Mouse (Mus musculus) limb, embryonic 15.5 days (tissue): ENCODE data around the gene Evx2. TPM values are rescaled to one million over a fixed set of nuclear protein-coding genes. Genes with fewer than 3 reads are reported as not detected.
A peak's percentile ranks its signal among the peaks of the same experiment; 100 is the strongest.

ENCODE experiments used
- ATAC-seq: fragments of 200-750 bp; cut with Nextera tagmentation; 2 replicates; pipeline ENCODE4 v1.8.0; 2017; ENCODE audit warnings: low read depth, moderate TSS enrichment; ENCODE audit not compliant: insufficient number of reproducible peaks, low FRiP score, low TSS enrichment
- H3K27ac ChIP-seq: fragments of 300-500 bp; sonication (generic); 2 replicates; pipeline ENCODE4 v1.5.1; 2015; ENCODE audit warnings: moderate library complexity, mild to moderate bottlenecking, inconsistent platforms
- H3K27me3 ChIP-seq: fragments of 300-500 bp; sonication (generic); 2 replicates; pipeline ENCODE4 v1.6.1; 2015; ENCODE audit warnings: inconsistent platforms
- H3K36me3 ChIP-seq: fragments of 300-500 bp; sonication (generic); 2 replicates; pipeline ENCODE4 v1.6.1; 2015; ENCODE audit warnings: inconsistent platforms
- H3K4me1 ChIP-seq: fragments of 300-500 bp; sonication (generic); 2 replicates; pipeline ENCODE4 v1.6.1; 2015; ENCODE audit warnings: inconsistent platforms
- H3K4me2 ChIP-seq: fragments of 300-500 bp; sonication (generic); 2 replicates; pipeline ENCODE4 v1.6.1; 2015; ENCODE audit warnings: mild to moderate bottlenecking, inconsistent platforms
- H3K4me3 ChIP-seq: fragments of 300-500 bp; sonication (generic); 2 replicates; pipeline ENCODE4 v1.5.1; 2015; ENCODE audit warnings: mild to moderate bottlenecking, inconsistent platforms
- H3K9ac ChIP-seq: fragments of 300-500 bp; sonication (generic); 2 replicates; pipeline ENCODE4 v1.6.1; 2015; ENCODE audit warnings: inconsistent platforms
- H3K9me3 ChIP-seq: fragments of 300-500 bp; sonication (generic); 2 replicates; pipeline ENCODE4 v1.6.1; 2016; ENCODE audit warnings: inconsistent platforms
- WGBS: fragments of 180-500 bp; shearing (Covaris S2); methylation state at CpG from one replicate; pipeline ENCODE4 v1.1.7; 2015; 5-methylcytosine and 5-hydroxymethylcytosine counted together
- polyA plus RNA-seq: library from polyadenylated mRNA; unstranded; fragments of >200 nt; fragmentation: Nextera tagmentation; extraction: Ambion mirVana; gene quantifications from 2 replicates; pipeline ENCODE4 v1.2.1, GENCODE M21; 2015

Evx2 gene
- polyA plus RNA-seq, 1 experiment from 2014 or later: 1.4 TPM

GRCm38 (mm10) chr2:74701949-74702819 lies 42.8 kb upstream of the Evx2 start:
- no peak overlapping the region for H3K27ac ChIP-seq
- ATAC-seq: no peak

GRCm38 (mm10) chr2:74700546-74701112 lies 41.3 kb upstream of the Evx2 start:
- peaks cover 59% of the 10 kb centered on the region for H3K4me1 ChIP-seq
- H3K36me3 ChIP-seq: peaks cover 4% of the 10 kb centered on the region; the same call in 1 of the 2 replicates
- no peak overlapping the region for H3K4me2 ChIP-seq
- 34% methylated on average over 22 of the region's 22 CpGs for WGBS
- peaks cover 84% of the 10 kb centered on the region for H3K27me3 ChIP-seq
- H3K9me3 ChIP-seq: no peaks in the 10 kb centered on the region
- no peak for ATAC-seq
- H3K4me3 ChIP-seq: no peak overlapping the region
- no peak overlapping the region for H3K9ac ChIP-seq
- H3K27ac ChIP-seq: no peak overlapping the region

More at GRCm38 (mm10) chr2:74701949-74702819, 42.8 kb upstream of the Evx2 start:
- H3K27me3 ChIP-seq: peaks cover 83% of the 10 kb centered on the region
- H3K36me3 ChIP-seq: peaks cover 4% of the 10 kb centered on the region; the same call in 1 of the 2 replicates
- H3K4me2 ChIP-seq: no peak overlapping the region
- no peaks in the 10 kb centered on the region for H3K9me3 ChIP-seq
- no peak overlapping the region for H3K9ac ChIP-seq
- 12% methylated on average over 17 of the region's 17 CpGs for WGBS
- H3K4me1 ChIP-seq: peaks cover 53% of the 10 kb centered on the region
- no peak overlapping the region for H3K4me3 ChIP-seq

GRCm38 (mm10) chr2:74699664-74700545 lies 40.5 kb upstream of the Evx2 start:
- Histone ChIP-seq H3K4me3 (peak overlapping the region; percentile 48; the same call in 1 of the 2 replicates), H3K4me1 (peaks cover 52% of the 10 kb centered on the region), H3K27me3 (peaks cover 84% of the 10 kb centered on the region), H3K4me2 (peak overlapping the region; percentile 1; the same call in 1 of the 2 replicates), H3K9me3 (no peaks in the 10 kb centered on the region), H3K27ac (no peak overlapping the region), H3K36me3 (peaks cover 4% of the 10 kb centered on the region; the same call in 1 of the 2 replicates), H3K9ac (no peak overlapping the region)
- no peak for ATAC-seq
- WGBS: 37% methylated on average over 23 of the region's 23 CpGs

- Histone ChIP-seq H3K27me3 (peaks cover 82% of the 10 kb centered on the region), H3K36me3 (peaks cover 4% of the 10 kb centered on the region; the same call in 1 of the 2 replicates), H3K27ac (peak overlapping the region; percentile 78; the same call in 1 of the 2 replicates), H3K4me2 (peak overlapping the region; percentile 61), H3K9ac (peak overlapping the region; percentile 47; the same call in 1 of the 2 replicates), H3K9me3 (no peaks in the 10 kb centered on the region), H3K4me3 (peak overlapping the region; percentile 48), H3K4me1 (peaks cover 46% of the 10 kb centered on the region)
- ATAC-seq: no peak
- 9% methylated on average over 17 of the region's 17 CpGs for WGBS
Measured at GRCm38 (mm10) chr2:74699053-74699430, 39.7 kb upstream of the Evx2 start.

- peak overlapping the region; percentile 48 for H3K4me3 ChIP-seq
- H3K4me2 ChIP-seq: peak overlapping the region; percentile 61
- no peaks in the 10 kb centered on the region for H3K9me3 ChIP-seq
- 3% methylated on average over 83 of the region's 86 CpGs for WGBS
- H3K36me3 ChIP-seq: peaks cover 4% of the 10 kb centered on the region; the same call in 1 of the 2 replicates
- peak overlapping the region; percentile 47 for H3K9ac ChIP-seq
- ATAC-seq: peak; percentile 35; the same call in 1 of the 2 replicates
- H3K4me1 ChIP-seq: peaks cover 42% of the 10 kb centered on the region
- peak overlapping the region; percentile 78 for H3K27ac ChIP-seq
- peaks cover 80% of the 10 kb centered on the region for H3K27me3 ChIP-seq
Measured at GRCm38 (mm10) chr2:74698201-74699052, 39.1 kb upstream of the Evx2 start.

GRCm38 (mm10) chr2:74697567-74698121 lies 38.3 kb upstream of the Evx2 start, which contains the start of gene Hoxd9:
Gene Hoxd9, plus strand, starts transcription at chr2:74697727.
- Histone ChIP-seq H3K36me3 (peaks cover 4% of the 10 kb centered on the region; the same call in 1 of the 2 replicates), H3K4me1 (peaks cover 50% of the 10 kb centered on the region), H3K27me3 (peaks cover 81% of the 10 kb centered on the region), H3K4me3 (peak within 1 kb of the TSS; percentile 48), H3K9ac (peak within 1 kb of the TSS; percentile 47), H3K4me2 (peak within 1 kb of the TSS; percentile 61), H3K27ac (peak within 1 kb of the TSS; percentile 78), H3K9me3 (no peaks in the 10 kb centered on the region)
- WGBS: 2% methylated on average over 43 of the region's 43 CpGs
- ATAC-seq: 0 out of 2 replicates have a peak, but pooled peaks have one; percentile 31

GRCm38 (mm10) chr2:74696442-74697335 lies 37.3 kb upstream of the Evx2 start:
- Histone ChIP-seq H3K4me2 (peak overlapping the region; percentile 61), H3K4me3 (peak overlapping the region; percentile 48; the same call in 1 of the 2 replicates)
- WGBS: 22% methylated on average over 34 of the region's 34 CpGs

GRCm38 (mm10) chr2:74695813-74696430 lies 36.6 kb upstream of the Evx2 start:
- Histone ChIP-seq H3K9me3 (no peaks in the 10 kb centered on the region), H3K9ac (no peak overlapping the region), H3K36me3 (peaks cover 4% of the 10 kb centered on the region; the same call in 1 of the 2 replicates), H3K4me1 (peaks cover 65% of the 10 kb centered on the region), H3K27ac (peak overlapping the region; percentile 78), H3K4me3 (0 out of 2 replicates have a peak overlapping the region, but pooled peaks have one; percentile 48), H3K4me2 (0 out of 2 replicates have a peak overlapping the region, but pooled peaks have one; percentile 15), H3K27me3 (peaks cover 88% of the 10 kb centered on the region)
- WGBS: 34% methylated on average over 7 of the region's 7 CpGs
- ATAC-seq: no peak

More at GRCm38 (mm10) chr2:74696442-74697335, 37.3 kb upstream of the Evx2 start:
- Histone ChIP-seq H3K27ac (peak overlapping the region; percentile 78), H3K9me3 (no peaks in the 10 kb centered on the region), H3K9ac (no peak overlapping the region; the same call in 1 of the 2 replicates), H3K4me1 (peaks cover 58% of the 10 kb centered on the region), H3K36me3 (peaks cover 4% of the 10 kb centered on the region; the same call in 1 of the 2 replicates), H3K27me3 (peaks cover 85% of the 10 kb centered on the region)
- ATAC-seq: no peak

GRCm38 (mm10) chr2:74695383-74695782 lies 36.0 kb upstream of the Evx2 start:
- Histone ChIP-seq H3K9ac (no peak overlapping the region), H3K4me3 (no peak overlapping the region), H3K27ac (no peak overlapping the region), H3K27me3 (peaks cover 84% of the 10 kb centered on the region), H3K4me1 (peaks cover 60% of the 10 kb centered on the region), H3K4me2 (no peak overlapping the region), H3K9me3 (no peaks in the 10 kb centered on the region), H3K36me3 (peaks cover 4% of the 10 kb centered on the region; the same call in 1 of the 2 replicates)
- WGBS: 36% methylated on average over 1 of the region's 1 CpGs
- no peak for ATAC-seq
